ENCODE assay signal across 8 mouse cellular contexts in the genomic region with DNA sequence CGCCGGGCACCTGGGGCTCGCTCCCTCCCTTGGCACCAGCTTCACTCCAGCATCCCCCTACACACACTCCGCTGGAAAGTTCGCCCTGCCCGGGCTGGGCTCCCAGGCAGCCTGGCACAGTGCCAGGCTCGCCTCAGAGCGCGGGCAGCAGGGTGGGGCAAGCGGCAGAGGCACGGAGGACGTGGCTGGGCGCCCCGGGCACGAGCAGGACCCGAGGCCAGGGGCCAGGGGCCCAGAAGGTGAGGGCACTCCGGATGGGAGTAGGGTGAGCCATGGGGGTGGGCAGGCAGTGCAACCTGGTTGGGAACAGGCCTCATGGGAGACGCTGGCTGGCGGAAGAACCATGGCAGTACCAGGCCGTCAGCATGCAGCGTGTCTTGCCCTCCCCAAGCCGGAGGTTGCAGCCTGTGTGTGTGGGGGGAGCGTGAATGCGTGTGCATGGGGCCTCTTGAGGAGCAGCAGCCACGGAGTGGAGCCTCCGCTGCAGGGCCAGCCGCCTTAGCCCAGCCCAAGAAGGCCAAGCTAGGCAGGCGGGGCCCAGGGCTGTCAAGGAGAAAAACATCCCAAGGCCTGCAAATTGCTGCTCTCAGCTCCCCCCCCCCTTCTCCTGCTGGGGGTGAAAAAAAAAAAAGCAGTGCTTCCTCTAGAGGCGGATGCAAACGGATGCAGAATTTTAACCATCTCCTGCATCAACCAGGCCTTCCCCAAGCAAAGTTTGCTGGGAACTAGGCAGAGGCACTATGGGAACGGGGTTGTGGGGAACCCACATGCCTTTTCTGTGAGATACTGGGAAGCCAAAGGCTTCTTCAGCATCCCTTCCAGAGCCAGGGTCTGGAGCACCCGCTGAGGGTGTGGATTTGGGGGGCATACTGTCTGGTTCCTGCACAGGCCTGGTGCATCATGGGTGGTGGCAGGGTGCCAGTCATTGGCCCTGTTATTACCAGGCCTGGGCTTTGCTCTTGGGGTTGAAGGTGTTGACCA.
A peak's percentile ranks its signal among the peaks of the same experiment; 100 is the strongest.
DNase-seq lines count a peak whose midpoint lies in the region; ATAC-seq and TF ChIP-seq lines count a peak whose summit lies in the region.

No protein-coding gene starts in this region.

- WGBS in bone marrow, adult 2 months = under 1% methylated on average over 32 of the region's 32 CpGs
- WGBS in forebrain, embryonic 12.5 days = 38% methylated on average over 32 of the region's 32 CpGs
- 5% methylated on average over 32 of the region's 32 CpGs for WGBS in heart, postnatal 0 days
- WGBS in lung, embryonic 14.5 days = 13% methylated on average over 32 of the region's 32 CpGs

- no peak overlapping the region for H3K4me2 ChIP-seq in CH12.LX (ENCODE audit: insufficient read depth, low read depth, poor library complexity, severe bottlenecking)
- peak overlapping the region; percentile 53 for H3K4me2 ChIP-seq in forebrain, embryonic 12.5 days
- H3K4me2 ChIP-seq in heart, postnatal 0 days (ENCODE audit: low read depth, low read length) = peak overlapping the region; percentile 90
- H3K4me2 ChIP-seq in lung, embryonic 14.5 days = peak overlapping the region; percentile 90

- no peak for TF ChIP-seq CTCF in CH12.LX (conservative IDR thresholded peaks at IDR 0.05 in 1 of 2, IDR thresholded peaks at IDR 0.05 in 1 of 2; ENCODE audit: low read depth in 2 of 2, low read length in 2 of 2)
- no peak for TF ChIP-seq CTCF in bone marrow, adult 2 months (IDR thresholded peaks at IDR 0.05; ENCODE audit: control insufficient read depth, insufficient read depth, low read length)
- TF ChIP-seq CTCF in heart, postnatal 0 days (IDR thresholded peaks at IDR 0.05; ENCODE audit: low read depth) = peak; percentile 19; the same call in 1 of the 2 replicates
- TF ChIP-seq CTCF in lung, embryonic 14.5 days (IDR thresholded peaks at IDR 0.05; ENCODE audit: low read depth) = peak; percentile 7; the same call in 1 of the 2 replicates

- TF ChIP-seq RAD21 in CH12.LX (IDR thresholded peaks at IDR 0.05; ENCODE audit: low read depth, low read length) = no peak

- ATAC-seq in forebrain, embryonic 12.5 days (ENCODE audit: low FRiP score) = peak; percentile 85
- ATAC-seq in heart, postnatal 0 days (ENCODE audit: insufficient read depth, low read depth) = peak; percentile 86
- ATAC-seq in lung, embryonic 14.5 days (ENCODE audit: insufficient read depth) = peak; percentile 91

- H3K79me2 ChIP-seq in CH12.LX (replicated peaks; ENCODE audit: control insufficient read depth, extremely low read depth, insufficient read depth, poor library complexity, severe bottlenecking) = no peaks in the 10 kb centered on the region

- DNase-seq in CH12.LX (ENCODE audit: extremely low read depth) = no peak
- peak; percentile 88 for DNase-seq in heart, postnatal 0 days (ENCODE audit: low spot score)
- DNase-seq in layer of hippocampus, adult 18-20 months (ENCODE audit: low spot score in 2 of 2) = peak; percentile 70 to 86
- peak; percentile 91 for DNase-seq in lung, embryonic 14.5 days
- DNase-seq in right cerebral cortex, adult 2 months (ENCODE audit: low spot score in 2 of 2) = peak; percentile 72 to 85
- peak; percentile 83 for DNase-seq in urinary bladder, postnatal 14 days (ENCODE audit: low spot score)

- dilution Hi-C loops in CH12.LX (cut with MboI; ENCODE audit: extremely low pct_ligation_motif_present, extremely low pct_unique_long_range_greater_than_20kb, low sequenced_read_pairs) = no loop called here

- H3K36me3 ChIP-seq in CH12.LX (replicated peaks in 1 of 2; ENCODE audit: control insufficient read depth in 1 of 2, insufficient read depth in 1 of 2, low read length in 1 of 2) = no peaks in the 10 kb centered on the region
- no peaks in the 10 kb centered on the region for H3K36me3 ChIP-seq in forebrain, embryonic 12.5 days (replicated peaks)
- no peaks in the 10 kb centered on the region for H3K36me3 ChIP-seq in heart, postnatal 0 days (replicated peaks; ENCODE audit: control insufficient read depth, insufficient read depth, low read length)
- H3K36me3 ChIP-seq in lung, embryonic 14.5 days (ENCODE audit: insufficient read depth) = peaks cover 5% of the 10 kb centered on the region; the same call in 1 of the 2 replicates

- peaks cover 10 to 18% of the 10 kb centered on the region in 2 experiments for H3K4me1 ChIP-seq in CH12.LX (ENCODE audit: control insufficient read depth in 1 of 2, insufficient read depth in 2 of 2)
- H3K4me1 ChIP-seq in bone marrow, adult 2 months (ENCODE audit: control insufficient read depth, insufficient read depth, low read length) = no peaks in the 10 kb centered on the region; the same call in 1 of the 2 replicates
- peaks cover 42% of the 10 kb centered on the region for H3K4me1 ChIP-seq in forebrain, embryonic 12.5 days
- H3K4me1 ChIP-seq in heart, postnatal 0 days (ENCODE audit: control insufficient read depth, insufficient read depth) = peaks cover 14% of the 10 kb centered on the region; the same call in 1 of the 2 replicates
- peaks cover 29% of the 10 kb centered on the region for H3K4me1 ChIP-seq in lung, embryonic 14.5 days (ENCODE audit: insufficient read depth)

- H3K9ac ChIP-seq in CH12.LX (ENCODE audit: insufficient read depth, low read depth) = no peak overlapping the region
- H3K9ac ChIP-seq in forebrain, embryonic 12.5 days = peak overlapping the region; percentile 55
- H3K9ac ChIP-seq in heart, postnatal 0 days (replicated peaks; ENCODE audit: low read depth, low read length) = peak overlapping the region; percentile 89
- H3K9ac ChIP-seq in lung, embryonic 14.5 days = peak overlapping the region; percentile 73

- no peaks in the 10 kb centered on the region for H3K9me3 ChIP-seq in CH12.LX (replicated peaks; ENCODE audit: low read length)
- H3K9me3 ChIP-seq in forebrain, embryonic 12.5 days = no peaks in the 10 kb centered on the region
- no peaks in the 10 kb centered on the region for H3K9me3 ChIP-seq in heart, postnatal 0 days (replicated peaks; ENCODE audit: control insufficient read depth, low read length)
- no peaks in the 10 kb centered on the region for H3K9me3 ChIP-seq in lung, embryonic 14.5 days (ENCODE audit: low read depth, low read length)

- TF ChIP-seq EP300 in CH12.LX (IDR thresholded peaks at IDR 0.05; ENCODE audit: low read length) = no peak
- peak; percentile 57 for TF ChIP-seq EP300 in heart, postnatal 0 days (IDR thresholded peaks at IDR 0.05; ENCODE audit: low read depth)

- no peak for TF ChIP-seq POLR2A in CH12.LX (IDR thresholded peaks at IDR 0.05; ENCODE audit: low read depth, low read length)
- peak; percentile 61; the same call in 1 of the 2 replicates for TF ChIP-seq POLR2A in bone marrow, adult 2 months (IDR thresholded peaks at IDR 0.05; ENCODE audit: borderline replicate concordance, control insufficient read depth, low read depth, low read length)

- H3K27me3 ChIP-seq in CH12.LX (replicated peaks) = no peaks in the 10 kb centered on the region
- H3K27me3 ChIP-seq in forebrain, embryonic 12.5 days = peaks cover 94% of the 10 kb centered on the region
- H3K27me3 ChIP-seq in heart, postnatal 0 days (ENCODE audit: control insufficient read depth, insufficient read depth, low read length) = no peaks in the 10 kb centered on the region
- H3K27me3 ChIP-seq in lung, embryonic 14.5 days (ENCODE audit: insufficient read depth, low read length) = no peaks in the 10 kb centered on the region

- H3K27ac ChIP-seq in CH12.LX (ENCODE audit: insufficient read depth, low read depth) = no peak overlapping the region
- peak overlapping the region; percentile 91 for H3K27ac ChIP-seq in bone marrow, adult 2 months (ENCODE audit: control insufficient read depth, insufficient read depth, low read depth, low read length, poor library complexity)
- H3K27ac ChIP-seq in forebrain, embryonic 12.5 days = peak overlapping the region; percentile 95
- peak overlapping the region; percentile 99 for H3K27ac ChIP-seq in heart, postnatal 0 days (ENCODE audit: low read depth)
- H3K27ac ChIP-seq in lung, embryonic 14.5 days (ENCODE audit: low read depth) = peak overlapping the region; percentile 99

- in situ Hi-C loops in CH12.LX (cut with MboI; ENCODE audit: low pct_ligation_motif_present, low pct_unique_long_range_greater_than_20kb, low sequenced_read_pairs) = no loop called here

- no peak overlapping the region for H3K4me3 ChIP-seq in CH12.LX (replicated peaks in 1 of 3; ENCODE audit: low read depth in 2 of 3, low read length in 2 of 3, poor library complexity in 1 of 3)
- peak overlapping the region; percentile 93 for H3K4me3 ChIP-seq in bone marrow, adult 2 months (replicated peaks; ENCODE audit: control insufficient read depth, low read depth, low read length)
- peak overlapping the region; percentile 32 for H3K4me3 ChIP-seq in forebrain, embryonic 12.5 days (replicated peaks)
- H3K4me3 ChIP-seq in heart, postnatal 0 days (ENCODE audit: low read depth, low read length) = peak overlapping the region; percentile 57
- peak overlapping the region; percentile 42 for H3K4me3 ChIP-seq in lung, embryonic 14.5 days (ENCODE audit: low read depth, low read length)

TF ChIP-seq in CH12.LX, 34 proteins besides CTCF, POLR2A, EP300 and RAD21:
- TF ChIP-seq ZNF384 (IDR thresholded peaks at IDR 0.05; ENCODE audit: low read depth, low read length) = 0 out of 2 replicates have a peak, but pooled peaks have one; percentile 8
- no peak for TF ChIP-seq MAFK (IDR thresholded peaks at IDR 0.05; ENCODE audit: insufficient replicate concordance, low read length)

Comparison
In these comparisons a context has a peak if more than half of its experiments do, and no peak if none do; other contexts are left out.
1. H3K4me3 ChIP-seq: peak in bone marrow, adult 2 months (single experiment), forebrain, embryonic 12.5 days (single experiment), heart, postnatal 0 days (single experiment) and lung, embryonic 14.5 days (single experiment); none in CH12.LX (0 of 3).
2. CTCF ChIP-seq: peak in heart, postnatal 0 days (single experiment) and lung, embryonic 14.5 days (single experiment); none in CH12.LX (0 of 2) and bone marrow, adult 2 months (single experiment).
3. Peak in every context shown above with its lines, with median percentiles within 50 percentile points of each other: ATAC-seq.